Mouse (Mus musculus) brain, embryonic 18.5 days (tissue): ENCODE data around the gene Arhgef3.

Experiments used
- DNase-seq: peaks from one replicate; pipeline ENCODE4 v3.0.0-alpha.2; 2012; ENCODE audit warnings: low read depth, low spot score

Arhgef3 gene

DNA sequence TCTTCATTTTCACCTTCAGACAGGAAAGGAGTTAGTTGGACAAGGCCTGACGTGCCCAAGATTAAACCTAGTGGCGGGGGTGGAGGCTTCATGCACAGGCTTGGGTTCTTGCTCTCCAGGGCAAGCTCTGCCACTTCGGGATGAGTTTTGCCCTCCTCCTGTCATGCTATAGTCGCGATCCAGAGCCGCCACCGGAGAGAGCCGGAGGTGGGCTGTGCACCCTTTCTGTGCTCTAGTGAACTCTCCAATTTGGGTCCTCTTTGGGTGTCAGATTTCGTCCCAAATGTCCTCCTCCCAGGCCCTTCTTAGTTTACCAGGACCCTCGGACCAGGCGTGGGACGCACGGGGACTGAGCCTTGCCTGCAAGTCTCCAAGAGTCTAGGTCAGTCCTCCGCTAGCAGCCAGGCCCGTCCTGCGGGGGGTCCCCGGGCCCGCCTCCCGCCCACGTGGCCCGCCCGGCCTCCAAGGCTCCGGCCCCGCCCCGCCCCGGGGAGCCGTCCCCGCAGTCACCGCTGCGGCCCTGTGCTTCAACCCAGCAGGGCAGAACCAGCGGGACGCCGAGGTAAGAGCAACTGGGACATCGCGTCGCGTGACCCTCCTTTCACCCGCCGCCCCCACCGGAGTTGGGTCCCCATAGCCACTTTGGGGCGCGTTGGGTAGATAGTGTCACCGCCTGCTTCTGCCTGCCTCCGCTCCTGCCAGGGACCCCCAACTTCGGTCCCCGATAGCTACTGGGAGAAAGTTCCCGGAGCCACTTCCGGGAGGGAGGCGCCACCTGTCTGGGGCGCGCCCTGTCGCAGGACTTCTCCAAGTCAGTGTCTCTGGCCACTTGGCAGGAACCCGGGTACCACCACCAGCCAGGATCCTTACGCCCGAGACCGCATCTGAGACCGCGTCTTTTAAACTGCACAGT, at the start of gene Arhgef3:
Gene Arhgef3, plus strand, starts transcription at position 538 of the 913 bp plus-strand sequence.
- no peak for DNase-seq

DNA sequence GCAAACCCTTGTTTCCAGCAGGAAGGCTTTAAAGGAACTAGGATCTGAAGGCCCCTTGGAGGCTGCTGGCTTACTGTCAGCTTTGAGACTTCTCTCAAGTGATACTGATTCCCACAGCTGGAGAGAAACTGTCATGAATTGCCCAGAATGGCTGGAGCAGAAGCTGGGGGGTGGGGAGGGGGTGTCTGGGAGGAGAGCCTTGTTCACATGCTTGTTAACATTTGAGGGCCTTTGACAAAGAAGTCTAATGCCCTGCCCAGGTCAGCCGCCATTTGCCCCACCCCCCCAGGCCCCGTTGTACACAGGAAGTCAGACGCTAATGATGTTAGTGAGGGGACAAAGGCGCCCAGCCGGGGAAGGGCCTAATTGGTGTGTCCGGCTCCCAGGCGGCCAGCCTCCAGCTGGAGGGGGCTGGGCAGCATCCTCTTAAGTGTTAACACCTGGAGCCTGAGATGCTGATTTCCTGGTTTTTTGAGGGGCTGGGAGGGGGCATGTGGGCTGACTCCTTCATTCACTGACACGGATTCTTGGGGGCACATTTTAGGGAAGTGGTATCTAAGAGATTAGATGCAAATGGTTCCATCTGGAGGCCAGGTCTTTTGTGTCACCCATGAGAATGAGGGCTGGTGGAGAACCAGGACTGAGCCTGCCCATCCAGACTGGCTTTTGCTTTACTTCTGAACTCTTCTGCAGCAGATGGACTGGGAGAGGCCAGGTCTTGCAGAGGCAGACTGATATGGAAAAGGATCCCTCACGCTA, 48.3 kb upstream of the Arhgef3 start:
- no peak for DNase-seq

DNA sequence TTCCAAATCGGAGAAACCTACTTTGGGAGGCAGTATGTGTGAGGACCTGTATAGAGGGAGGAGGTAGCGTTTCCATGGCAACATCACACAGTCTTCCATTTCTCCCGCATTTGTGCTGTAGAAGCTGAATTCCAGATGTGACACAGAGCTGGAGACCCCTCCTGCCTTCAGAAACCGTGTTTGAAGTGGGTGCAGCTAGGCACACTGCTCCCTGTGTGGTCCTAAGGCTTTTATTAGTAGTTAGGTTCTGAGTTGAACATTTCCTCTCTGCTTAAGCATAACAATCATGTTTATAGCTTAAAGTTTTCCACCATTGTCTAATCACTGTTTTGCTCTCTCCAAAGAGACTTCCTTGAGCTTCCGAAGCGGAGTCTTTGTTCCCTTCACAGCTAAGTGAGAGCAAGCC, 46.8 kb upstream of the Arhgef3 start:
- DNase-seq = no peak

DNA sequence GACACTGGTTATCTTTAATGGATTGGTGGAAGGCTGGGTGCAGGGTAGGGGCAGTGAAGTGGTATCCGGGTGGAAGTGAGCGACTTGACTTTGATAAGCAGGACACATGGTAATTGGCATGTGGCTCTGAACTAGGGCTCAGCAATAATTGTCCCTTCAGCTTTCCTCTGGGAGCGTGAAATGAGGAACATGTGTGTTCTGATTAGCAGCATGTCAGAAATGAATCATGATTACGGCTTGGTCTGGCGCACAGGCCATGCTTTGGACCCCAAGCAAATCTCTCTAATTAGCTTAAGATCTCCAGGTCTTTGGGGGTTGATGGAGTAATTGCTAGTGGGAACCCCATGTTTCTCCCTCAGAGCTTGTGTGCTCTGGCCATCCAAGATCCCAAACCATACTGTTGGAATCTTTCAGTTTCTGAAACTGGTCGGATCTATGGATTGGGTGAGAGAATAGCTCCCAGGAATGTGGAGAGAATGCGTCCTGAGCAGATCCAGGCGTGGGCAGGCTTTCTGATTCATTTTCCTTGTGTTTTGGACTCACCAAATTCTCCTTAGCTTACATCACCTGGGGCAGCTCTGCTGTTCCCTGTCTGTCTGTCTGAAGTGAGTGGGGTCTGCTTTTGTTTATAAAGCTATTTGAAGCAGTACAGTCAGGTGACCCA, 45.1 kb upstream of the Arhgef3 start:
- no peak for DNase-seq

DNA sequence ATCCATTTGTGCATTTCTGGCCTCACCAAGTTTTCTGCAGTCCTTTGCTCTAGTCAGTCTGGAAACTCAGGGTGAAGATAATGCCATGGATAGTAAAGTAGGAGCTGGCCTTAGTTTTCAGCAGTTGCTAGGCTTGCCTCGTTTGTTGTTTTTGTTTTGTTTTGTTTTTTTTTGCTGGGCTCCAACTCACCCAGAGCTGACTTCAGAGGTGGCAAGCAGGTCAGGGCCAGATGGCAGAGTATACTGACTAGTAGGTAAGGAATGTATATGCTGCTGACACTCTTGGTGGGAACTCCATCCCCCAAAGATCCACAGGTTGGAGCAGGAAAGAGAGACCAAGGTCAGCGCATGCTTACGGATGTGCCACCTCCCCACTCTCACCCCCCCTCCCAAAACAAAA, 44.6 kb upstream of the Arhgef3 start:
- no peak for DNase-seq

DNA sequence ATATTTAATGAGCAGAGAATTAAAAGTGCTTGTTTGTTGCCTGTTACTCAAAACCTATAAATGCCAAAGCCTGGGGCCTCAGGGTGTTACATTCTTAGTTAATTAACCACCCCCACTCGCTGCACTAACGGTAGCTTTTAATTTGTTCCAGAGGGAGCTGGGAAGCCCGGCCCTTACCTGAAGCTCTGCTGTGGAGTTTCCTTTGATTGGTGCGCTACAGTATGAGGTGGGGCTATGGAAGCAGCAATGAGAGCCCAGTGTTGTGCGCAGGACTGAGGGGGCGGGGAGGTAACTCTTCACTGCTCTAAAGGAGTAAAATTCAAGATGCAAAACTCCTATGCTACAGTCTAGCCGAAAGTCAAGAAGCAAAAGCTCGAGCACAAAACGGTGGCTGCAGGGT, 43.9 kb upstream of the Arhgef3 start:
- no peak for DNase-seq

DNA sequence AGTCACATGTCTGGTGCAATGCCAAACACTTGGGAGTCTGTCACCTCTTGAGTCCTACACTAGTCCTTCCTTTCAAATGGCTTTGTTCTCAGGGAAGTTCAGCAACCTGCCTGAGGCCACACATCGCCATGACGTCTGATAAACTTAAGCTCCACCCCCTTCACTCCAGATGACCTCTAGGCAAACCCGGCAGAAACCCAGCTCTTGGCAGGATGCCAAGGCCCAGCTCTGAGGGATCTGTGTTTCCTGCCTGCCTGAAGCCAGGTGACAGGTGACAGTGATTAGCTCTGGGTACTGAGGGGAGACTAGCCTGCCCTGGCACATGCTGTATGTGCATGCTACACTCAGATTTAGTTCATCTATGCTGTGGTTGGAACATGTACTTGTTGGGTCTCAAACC, 42.7 kb upstream of the Arhgef3 start:
- no peak for DNase-seq

DNA sequence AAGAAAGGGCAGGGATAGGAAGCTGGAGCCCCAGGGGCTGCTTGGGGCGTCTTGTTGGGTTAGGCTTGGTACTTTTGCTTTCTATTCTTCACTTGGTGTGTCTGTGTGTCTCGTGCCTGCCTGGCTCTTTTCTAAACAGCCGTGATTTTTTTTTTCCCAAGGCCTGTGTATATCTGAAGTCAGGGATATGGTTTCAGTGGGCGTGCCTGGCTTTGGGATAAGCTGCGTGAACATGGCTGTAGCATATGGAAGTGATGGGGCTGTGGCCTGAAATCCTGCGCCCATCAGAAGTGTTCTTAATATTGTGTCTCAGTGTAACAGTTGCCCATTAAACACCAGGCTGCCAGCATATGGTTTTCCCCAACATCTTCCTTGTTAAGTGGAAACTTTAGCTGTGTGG, 39.6 kb upstream of the Arhgef3 start:
- no peak for DNase-seq

DNA sequence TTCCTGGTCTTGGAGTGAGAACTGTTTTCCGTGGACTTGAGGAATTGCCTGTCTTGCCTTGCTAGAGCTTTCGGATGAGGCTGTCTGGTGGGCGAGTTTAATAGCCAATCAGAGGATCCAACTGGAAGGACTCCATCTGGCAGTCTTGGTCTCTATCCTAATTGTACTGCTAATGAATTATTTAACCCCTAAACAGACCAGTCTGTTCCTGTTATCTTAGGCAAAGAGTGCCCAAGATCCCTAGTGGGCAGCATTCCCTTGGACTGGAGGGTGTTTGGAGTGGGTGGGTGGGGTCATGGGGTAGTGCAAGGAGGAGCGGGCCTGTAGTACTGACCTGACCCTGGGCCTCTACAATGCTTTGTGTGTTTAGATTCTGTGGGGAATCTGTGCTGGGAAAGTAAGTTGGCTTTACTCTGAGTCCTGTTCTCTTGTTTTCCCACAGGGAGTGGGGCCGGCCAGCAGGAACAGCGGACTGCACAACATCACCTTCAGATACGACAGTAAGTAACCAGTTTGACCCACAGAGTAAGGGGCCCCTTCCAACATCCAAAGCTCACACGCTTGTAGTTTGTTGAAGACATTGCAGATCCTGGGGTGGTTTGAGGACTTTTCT, 38.7 kb upstream of the Arhgef3 start:
- no peak for DNase-seq

DNA sequence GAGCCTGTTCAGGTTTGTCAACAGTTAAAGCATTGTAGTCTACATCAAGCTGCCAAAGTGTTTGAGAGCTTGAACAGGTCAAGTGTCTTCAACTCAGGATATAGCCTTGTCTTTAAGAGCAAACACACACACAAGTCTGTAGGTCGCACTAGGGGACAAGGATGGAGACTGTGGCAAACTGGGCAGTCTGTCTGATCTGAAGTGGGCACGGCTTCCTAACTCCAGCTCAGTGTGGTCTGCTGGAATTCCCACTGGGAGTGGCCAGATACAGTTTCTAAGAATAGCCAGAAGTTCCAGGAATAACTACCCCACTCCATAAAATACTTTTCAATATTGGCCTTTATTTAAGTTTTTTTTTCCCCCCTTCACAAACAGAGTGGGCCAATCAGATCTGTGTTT, 38.2 kb upstream of the Arhgef3 start:
- DNase-seq = no peak

DNA sequence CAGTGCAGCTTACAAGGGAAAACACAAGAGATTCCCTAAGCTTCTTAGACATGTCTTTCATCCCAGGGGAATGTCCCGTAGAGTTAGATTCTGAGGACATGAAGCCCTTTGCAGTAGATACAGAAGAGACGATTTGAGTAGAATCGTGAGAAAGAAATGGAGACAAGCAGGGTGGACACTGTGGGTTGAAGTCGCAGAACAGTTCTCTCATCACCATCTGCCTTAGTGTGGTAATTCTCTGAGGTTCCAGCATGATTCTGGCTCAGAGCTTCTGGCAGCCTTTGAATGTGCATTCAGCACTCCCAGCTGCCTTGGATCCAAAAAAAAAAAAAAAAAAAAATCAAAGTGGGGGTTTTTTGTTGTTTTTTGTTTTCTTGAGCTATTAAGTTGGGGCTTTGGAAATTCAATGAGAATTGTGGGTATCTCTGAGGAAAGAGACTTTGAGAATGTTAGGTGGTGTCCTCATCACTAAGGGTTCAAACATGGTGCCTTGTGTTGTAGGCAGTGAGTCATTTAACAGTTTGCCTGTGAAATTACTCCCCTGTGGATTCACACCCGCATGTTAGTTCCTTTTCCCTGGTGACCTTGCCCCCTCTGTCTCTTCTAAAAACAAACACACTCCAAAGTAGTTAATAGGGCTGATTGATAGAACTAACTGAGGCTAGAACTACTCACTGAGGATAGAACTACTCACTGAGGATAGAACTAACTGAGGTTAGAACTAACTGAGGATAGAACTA, 33.0 kb upstream of the Arhgef3 start:
- no peak for DNase-seq

DNA sequence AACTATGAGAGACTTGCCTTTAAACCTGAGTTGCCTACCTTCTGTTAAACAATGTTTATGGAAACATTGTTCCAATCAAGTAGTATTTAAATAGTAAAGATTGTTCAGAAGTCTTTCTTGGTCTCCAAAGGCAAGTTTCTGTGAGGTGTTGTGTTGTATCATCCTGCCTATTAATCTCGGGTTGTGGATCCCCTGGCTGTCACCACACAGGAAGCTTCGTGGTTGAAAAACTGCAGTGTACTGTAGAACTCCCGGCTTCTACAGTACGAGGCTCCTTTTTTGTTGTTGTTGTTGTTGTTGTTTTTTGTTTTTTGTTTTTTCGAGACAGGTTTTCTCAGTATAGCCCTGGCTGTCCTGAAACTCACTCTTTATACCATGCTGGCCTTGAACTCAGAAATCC, 29.2 kb upstream of the Arhgef3 start:
- DNase-seq = no peak

DNA sequence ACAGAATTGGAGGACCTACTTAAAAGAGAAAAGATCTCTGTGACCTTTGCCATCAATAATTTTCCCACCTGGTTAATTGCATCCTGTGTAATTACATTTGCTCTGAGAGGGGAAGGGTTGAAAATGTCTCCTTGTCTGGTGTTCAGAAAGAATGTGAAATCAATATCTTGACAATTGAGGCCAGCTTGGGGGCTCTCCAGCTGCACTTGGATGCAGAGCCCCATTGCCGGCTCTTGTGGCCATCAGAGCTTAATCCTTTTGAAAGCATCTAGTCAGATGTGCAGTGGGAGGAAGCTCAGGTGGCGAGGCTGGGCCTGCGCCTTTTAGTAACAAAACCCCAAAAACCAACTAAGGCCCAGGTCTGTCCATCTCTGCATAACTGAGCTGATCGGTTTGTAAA, 28.7 kb upstream of the Arhgef3 start:
- no peak for DNase-seq

DNA sequence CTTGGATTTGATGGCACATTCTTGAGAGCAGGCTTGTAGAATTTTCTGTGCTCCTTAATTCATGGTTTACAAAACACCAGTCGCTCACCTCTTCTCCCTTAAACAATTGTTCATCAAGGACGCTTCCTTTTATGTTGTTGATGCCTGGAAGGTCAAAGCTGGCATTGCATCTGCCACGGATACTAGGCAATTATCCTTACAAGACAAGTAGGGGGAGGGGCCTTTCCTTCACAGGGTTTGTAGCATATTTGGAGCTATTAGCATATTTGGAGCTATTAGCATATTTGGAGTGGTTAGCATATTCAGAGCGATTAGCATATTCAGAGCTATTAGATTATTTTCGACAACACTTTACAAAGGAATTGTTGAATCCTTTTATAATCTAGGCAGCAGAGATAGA, 20.5 kb upstream of the Arhgef3 start:
- DNase-seq = no peak

DNA sequence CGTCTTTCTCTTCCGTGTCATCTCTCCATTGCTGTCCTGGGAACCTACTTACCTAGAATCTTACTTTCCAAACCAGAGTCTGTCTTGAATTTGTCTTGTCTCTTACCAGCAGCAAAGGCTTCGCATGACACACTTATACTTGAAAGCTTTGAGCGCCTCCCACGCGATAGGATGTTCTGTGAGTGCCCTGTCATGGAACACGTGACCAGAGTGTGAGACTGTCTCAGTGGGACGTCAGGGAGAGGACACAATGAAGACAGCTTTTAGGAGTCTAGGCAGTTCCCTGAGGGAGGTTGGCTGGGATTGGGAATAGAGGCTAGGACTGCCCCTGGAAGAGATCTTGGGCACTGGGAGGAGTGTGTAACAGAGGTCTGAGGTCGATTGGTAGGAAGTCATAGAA, 18.6 kb upstream of the Arhgef3 start:
- no peak for DNase-seq

DNA sequence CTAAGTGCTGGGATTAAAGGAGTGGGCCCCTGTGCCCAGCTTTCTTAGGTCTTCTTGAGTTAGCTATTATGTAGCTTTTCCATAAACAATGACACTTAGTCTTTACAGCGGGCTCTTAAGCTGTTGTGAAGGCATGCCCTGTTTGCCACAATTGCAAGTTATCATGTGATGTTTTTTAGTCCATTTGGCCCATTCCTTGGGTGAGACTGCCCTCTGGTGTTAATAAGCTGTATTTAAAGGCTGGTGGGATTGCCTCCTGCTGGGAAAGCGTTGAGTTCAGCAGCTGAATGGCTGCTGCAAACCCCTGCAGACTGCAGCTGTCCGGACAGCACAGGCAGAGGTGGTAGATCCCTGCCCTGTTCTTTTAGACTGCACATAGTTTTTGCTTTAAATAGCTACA, 17.9 kb upstream of the Arhgef3 start:
- peak; percentile 61 for DNase-seq

DNA sequence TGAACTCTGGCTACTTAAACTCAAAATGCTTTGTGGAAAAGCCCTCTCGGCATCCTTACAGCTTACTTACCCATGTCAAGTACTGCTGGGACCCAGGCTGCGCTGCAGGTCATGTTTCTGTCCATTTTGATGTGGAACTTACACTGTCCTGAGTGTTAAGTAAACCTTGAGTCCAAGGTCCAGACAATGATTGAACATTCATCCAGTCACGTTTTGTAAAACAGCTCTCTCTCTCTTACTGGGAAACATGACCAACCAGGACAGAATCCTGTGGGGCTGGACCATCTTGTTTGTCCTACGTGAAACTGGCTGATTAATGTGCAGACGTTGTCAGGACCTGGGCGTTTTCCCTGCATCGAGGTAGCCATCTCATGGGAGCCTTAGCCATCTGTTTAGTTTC, 13.0 kb upstream of the Arhgef3 start:
- no peak for DNase-seq

DNA sequence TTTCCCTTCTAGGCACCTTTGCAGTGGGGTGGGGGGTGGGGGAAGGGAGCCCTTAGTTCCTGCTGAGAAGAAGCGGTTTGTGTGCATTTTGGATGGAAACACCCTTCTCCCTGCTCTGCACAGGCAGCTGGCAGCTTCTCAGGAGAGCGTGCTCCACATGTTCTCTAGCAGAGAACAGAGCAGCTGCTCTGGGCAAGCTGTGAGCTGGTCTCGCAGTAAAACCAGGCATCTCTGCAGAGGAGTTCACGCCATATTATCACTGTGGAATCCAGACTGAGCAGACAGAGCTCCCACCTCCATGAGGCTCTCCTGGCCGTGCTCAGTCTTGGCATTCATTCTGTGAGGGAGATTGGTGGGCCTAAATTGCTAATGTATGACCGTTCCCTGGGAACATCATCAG, 12.0 kb upstream of the Arhgef3 start:
- DNase-seq = no peak

DNA sequence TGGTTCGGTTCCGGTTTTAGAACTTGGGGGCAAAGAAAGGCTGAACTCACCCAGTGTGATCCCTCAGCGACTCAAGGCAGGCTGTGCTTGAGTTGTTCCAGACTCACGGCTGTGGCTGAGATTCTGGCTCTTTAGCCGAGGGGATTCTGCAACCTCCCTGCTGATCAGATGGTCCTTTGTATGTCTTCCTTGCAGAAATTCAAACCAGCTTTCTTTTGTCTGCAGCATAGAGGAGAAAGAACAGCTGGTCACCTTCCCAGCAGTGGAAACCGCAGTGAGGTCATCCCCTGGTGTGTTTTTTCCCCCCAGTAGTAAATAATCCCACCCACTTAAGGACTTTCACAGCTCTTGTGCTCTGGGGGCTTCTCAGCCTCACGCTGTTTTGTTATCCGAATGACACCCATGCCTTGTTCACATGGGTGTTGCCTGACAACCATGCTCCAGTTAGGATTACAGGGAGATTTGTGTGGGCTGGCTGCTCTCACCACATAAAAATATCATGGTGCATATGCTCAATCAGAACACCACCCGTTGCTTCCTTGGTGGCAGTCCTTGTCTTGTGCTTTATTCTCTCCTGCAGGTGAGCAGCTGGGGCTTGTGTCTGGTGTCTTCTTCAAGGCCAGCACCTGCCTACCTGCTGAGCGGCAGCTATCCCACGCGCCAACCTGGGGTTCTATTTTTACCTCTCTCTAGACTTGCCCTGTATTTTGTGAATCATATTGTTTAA, 8.8 kb upstream of the Arhgef3 start:
- no peak for DNase-seq

DNA sequence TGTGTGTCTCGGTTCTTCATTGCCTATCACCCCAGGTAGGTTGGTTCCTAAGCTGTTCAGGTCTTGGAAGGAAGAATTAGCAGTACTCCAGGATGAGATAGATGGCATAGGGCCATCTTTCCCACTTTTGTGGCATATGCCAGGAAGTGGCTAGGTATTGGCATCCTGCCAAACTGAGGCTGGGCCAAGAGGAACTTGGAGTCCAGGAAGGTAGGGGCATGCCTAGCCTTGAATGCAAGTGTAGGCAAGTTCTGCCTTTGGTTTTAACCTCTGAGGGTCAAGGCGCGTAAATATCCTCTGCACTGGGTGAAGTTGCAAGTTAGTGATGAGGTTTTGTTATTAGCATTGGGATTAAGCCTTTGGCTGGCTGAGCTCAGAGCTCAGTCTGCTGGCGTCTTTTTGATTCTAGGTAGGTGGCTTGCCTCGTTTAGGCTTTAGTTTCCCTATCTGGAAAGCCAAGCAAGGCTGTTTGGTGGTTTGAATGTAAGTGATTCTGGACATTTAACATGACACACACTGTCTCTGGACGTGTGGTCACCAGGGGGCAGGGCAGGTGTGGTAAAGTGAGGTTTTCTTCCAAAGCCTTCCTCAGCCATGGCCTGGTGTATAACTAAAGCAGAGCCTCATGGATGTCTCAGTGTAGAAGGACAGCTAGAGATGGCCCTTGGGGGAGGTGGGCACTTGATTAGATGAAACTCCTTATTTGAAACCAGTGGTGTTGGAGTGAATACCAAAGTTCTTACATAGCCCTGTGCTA, 5.8 kb upstream of the Arhgef3 start:
- DNase-seq = no peak
